Mouse (Mus musculus) liver, postnatal 0 days (tissue): ENCODE measurements around the gene Akr1c14. TPM values are rescaled to one million over a fixed set of nuclear protein-coding genes. Genes with fewer than 3 reads are reported as not detected.

Source experiments
- ATAC-seq: fragments of 200-750 bp; cut with Nextera tagmentation; 2 replicates; pipeline ENCODE4 v1.8.0; 2017; ENCODE audit warnings: mild to moderate bottlenecking, moderate library complexity
- DNase-seq: peaks from one replicate; pipeline ENCODE4 v3.0.0-alpha.2; 2016
- H3K27ac ChIP-seq: fragments of 300-500 bp; sonication (generic); 2 replicates; pipeline ENCODE4 v1.5.1; 2014; ENCODE audit warnings: antibody characterized with exemption, moderate library complexity, mild to moderate bottlenecking, low read depth
- H3K27me3 ChIP-seq: fragments of 300-500 bp; sonication (generic); 2 replicates; pipeline ENCODE4 v1.6.1; 2014; ENCODE audit warnings: low read length, control low read depth, mixed read lengths; ENCODE audit not compliant: insufficient read depth
- H3K36me3 ChIP-seq: fragments of 300-500 bp; sonication (generic); replicated peaks from 2 replicates; pipeline ENCODE4 v1.6.1; 2014; ENCODE audit warnings: mild to moderate bottlenecking, control low read depth, low read length, moderate library complexity, mixed read lengths; ENCODE audit not compliant: insufficient read depth
- H3K4me1 ChIP-seq: fragments of 300-500 bp; sonication (generic); 2 replicates; pipeline ENCODE4 v1.6.1; 2014; ENCODE audit warnings: antibody characterized with exemption, mild to moderate bottlenecking, control low read depth; ENCODE audit not compliant: insufficient read depth
- H3K4me2 ChIP-seq: fragments of 300-500 bp; sonication (generic); 2 replicates; pipeline ENCODE4 v1.6.1; 2014; ENCODE audit warnings: low read depth, mild to moderate bottlenecking, low read length, moderate library complexity, mixed read lengths
- H3K4me3 ChIP-seq: fragments of 300-500 bp; sonication (generic); 2 replicates; pipeline ENCODE4 v1.5.1; 2014; ENCODE audit warnings: low read depth, low read length
- H3K9ac ChIP-seq: fragments of 300-500 bp; sonication (generic); replicated peaks from 2 replicates; pipeline ENCODE4 v1.6.1; 2014; ENCODE audit warnings: mild to moderate bottlenecking, moderate library complexity
- H3K9me3 ChIP-seq: fragments of 300-500 bp; sonication (generic); 2 replicates; pipeline ENCODE4 v1.6.1; 2016; ENCODE audit warnings: mild to moderate bottlenecking, control low read depth, low read length, mixed read lengths
- CTCF ChIP-seq: sonication (generic); IDR thresholded peaks from 2 replicates; pipeline ENCODE4 v1.5.1; 2016; ENCODE audit warnings: antibody characterized with exemption, low read depth
- EP300 ChIP-seq: IDR thresholded peaks from 2 replicates; pipeline ENCODE4 v1.6.1; 2016; ENCODE audit warnings: antibody characterized with exemption, low read depth, mild to moderate bottlenecking
- WGBS: fragments of 180-500 bp; shearing (Covaris S2); extraction: QIAGEN DNeasy Blood & Tissue Kit; methylation state at CpG from one replicate; pipeline ENCODE4 v1.1.7; 2014; ENCODE audit not compliant: insufficient replicate concordance; 5-methylcytosine and 5-hydroxymethylcytosine counted together
- polyA plus RNA-seq: library from polyadenylated mRNA; unstranded; fragments of >200 nt; fragmentation: Nextera tagmentation; extraction: Ambion mirVana; gene quantifications from 2 replicates; pipeline ENCODE4 v1.2.1, GENCODE M21; 2015

Gene Akr1c14
- polyA plus RNA-seq, 1 experiment from 2014 or later: 41.2 TPM

GRCm38 (mm10) chr13:4059363-4059762, 10.6 kb downstream of the Akr1c14 start:
- peak overlapping the region; percentile 51 for H3K4me2 ChIP-seq
- TF ChIP-seq CTCF: no peak
- TF ChIP-seq EP300: no peak

DNA sequence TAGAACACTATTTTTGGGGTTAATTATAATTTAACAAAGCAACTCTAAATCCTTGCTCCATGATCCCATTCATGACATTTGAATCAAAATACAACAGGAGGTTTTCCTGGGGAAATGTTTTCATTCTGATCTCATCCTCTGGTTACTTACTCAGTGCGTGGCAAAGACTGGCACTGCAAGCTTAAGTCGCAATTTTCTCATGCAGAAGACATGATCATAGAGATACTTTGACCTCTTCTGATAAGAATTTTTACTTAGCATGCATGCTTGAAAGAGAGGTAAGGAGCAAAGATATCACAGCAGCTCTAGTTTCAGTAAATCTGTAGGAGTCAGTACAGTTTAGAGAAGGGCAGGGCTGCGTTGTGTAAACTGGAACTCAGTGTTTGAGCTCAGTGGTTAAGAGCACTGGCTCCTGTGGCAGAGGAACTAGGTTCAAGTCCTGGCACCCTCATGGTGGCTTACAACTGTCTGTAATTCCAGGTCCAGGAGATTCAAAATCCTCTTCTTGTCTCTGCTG, 11.5 kb downstream of the Akr1c14 start:
- ATAC-seq: no peak
- no peak for DNase-seq
- Histone ChIP-seq H3K9ac (0 out of 2 replicates have a peak overlapping the region, but pooled peaks have one; percentile 39), H3K27ac (peak overlapping the region; percentile 44; the same call in 1 of the 2 replicates), H3K27me3 (no peaks in the 10 kb centered on the region), H3K4me1 (peaks cover 3% of the 10 kb centered on the region; the same call in 1 of the 2 replicates), H3K36me3 (no peaks in the 10 kb centered on the region), H3K9me3 (no peaks in the 10 kb centered on the region), H3K4me3 (peak overlapping the region; percentile 34), H3K4me2 (peak overlapping the region; percentile 51)
- TF ChIP-seq EP300 (no peak), CTCF (no peak)
- WGBS: 41% methylated on average over 3 of the region's 3 CpGs

More at GRCm38 (mm10) chr13:4059363-4059762, 10.6 kb downstream of the Akr1c14 start:
- Histone ChIP-seq H3K9me3 (no peaks in the 10 kb centered on the region), H3K27ac (peak overlapping the region; percentile 44), H3K4me1 (peaks cover 3% of the 10 kb centered on the region; the same call in 1 of the 2 replicates), H3K36me3 (no peaks in the 10 kb centered on the region), H3K27me3 (no peaks in the 10 kb centered on the region), H3K9ac (peak overlapping the region; percentile 39; the same call in 1 of the 2 replicates), H3K4me3 (peak overlapping the region; percentile 34)
- ATAC-seq (peak; percentile 28), DNase-seq (peak; percentile 14)
- WGBS: 23% methylated on average over 5 of the region's 5 CpGs

DNA sequence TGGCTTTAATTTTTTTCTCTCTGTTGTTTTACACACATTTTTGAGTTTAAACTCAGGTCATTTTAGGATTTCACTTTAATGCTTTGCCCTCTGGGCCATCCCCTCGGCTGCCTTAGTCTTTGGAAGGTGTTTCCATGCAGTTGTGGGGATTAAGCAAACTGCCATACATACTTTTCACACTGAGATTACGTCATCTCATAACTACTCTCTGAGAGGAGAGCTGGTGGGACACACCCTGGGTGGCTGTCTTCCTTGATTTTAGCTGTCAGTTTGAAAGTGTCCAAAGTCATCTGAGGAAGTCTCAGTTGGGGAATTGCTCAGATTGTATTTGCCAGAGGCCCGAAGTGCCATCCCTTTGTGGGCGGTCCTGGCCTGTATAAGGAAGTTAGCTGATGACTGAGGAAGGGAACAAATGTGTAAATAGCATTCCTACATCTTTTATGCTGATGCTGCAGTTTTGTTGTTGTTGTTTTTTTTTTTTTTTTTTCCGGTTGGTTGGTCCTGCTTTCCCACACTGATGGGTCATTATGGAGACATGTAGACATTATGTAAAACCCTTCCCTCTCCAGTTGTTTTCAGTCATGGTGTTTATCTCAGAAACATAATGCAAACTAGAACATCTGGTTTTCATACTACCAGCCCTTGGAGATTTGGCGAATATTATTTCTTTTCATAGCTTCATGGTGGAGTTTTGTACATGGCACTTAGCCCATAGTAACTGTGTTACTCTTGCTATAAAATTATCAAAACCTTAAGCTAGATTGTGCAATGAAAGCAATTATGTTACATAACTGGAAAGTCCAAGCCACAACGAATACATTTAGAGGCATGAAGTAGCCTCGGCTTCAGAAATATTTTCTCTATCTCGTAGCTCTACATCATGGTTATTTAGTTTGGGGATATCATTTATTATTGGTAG, 28.0 kb downstream of the Akr1c14 start:
- no peak for TF ChIP-seq CTCF
- no peak for TF ChIP-seq EP300
- ATAC-seq (no peak), DNase-seq (no peak)
- 74% methylated on average over 9 of the region's 9 CpGs for WGBS
- no peaks in the 10 kb centered on the region; the same call in 1 of the 2 replicates for H3K36me3 ChIP-seq
- no peak overlapping the region for H3K4me2 ChIP-seq
- H3K27me3 ChIP-seq: no peaks in the 10 kb centered on the region
- H3K27ac ChIP-seq: no peak overlapping the region
- no peak overlapping the region for H3K4me3 ChIP-seq
- no peaks in the 10 kb centered on the region for H3K4me1 ChIP-seq
- H3K9ac ChIP-seq: no peak overlapping the region
- H3K9me3 ChIP-seq: no peaks in the 10 kb centered on the region

- ATAC-seq (no peak), DNase-seq (no peak)
- no peaks in the 10 kb centered on the region for H3K9me3 ChIP-seq
- H3K4me3 ChIP-seq: no peak overlapping the region
- no peaks in the 10 kb centered on the region for H3K4me1 ChIP-seq
- H3K4me2 ChIP-seq: no peak overlapping the region
- H3K27me3 ChIP-seq: no peaks in the 10 kb centered on the region
- H3K9ac ChIP-seq: no peak overlapping the region
- no peak overlapping the region for H3K27ac ChIP-seq
- H3K36me3 ChIP-seq: no peaks in the 10 kb centered on the region; the same call in 1 of the 2 replicates
- no peak for TF ChIP-seq EP300
- TF ChIP-seq CTCF: no peak
Measured at GRCm38 (mm10) chr13:4079876-4080275, 31.1 kb downstream of the Akr1c14 start.

DNA sequence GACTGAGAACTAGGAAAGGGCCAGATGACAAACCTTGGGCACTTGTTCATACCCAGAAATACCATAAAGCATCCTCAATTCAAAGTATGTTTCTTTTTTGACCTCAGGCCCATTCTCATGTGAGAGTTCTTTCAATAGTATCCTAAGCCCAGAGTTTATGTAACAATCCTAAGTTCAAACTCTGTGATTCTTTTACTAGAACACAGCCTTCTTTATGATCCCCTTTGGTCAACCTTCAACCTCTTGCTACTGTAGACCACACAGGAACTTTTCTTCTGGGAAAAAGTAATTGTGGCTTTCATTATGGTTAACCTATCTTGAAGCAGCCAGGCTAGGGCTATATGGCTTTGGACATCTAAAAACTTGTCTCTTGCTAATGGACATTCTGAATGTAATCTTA, 52.9 kb downstream of the Akr1c14 start:
- DNase-seq (no peak), ATAC-seq (no peak)
- Histone ChIP-seq H3K27ac (no peak overlapping the region), H3K4me2 (no peak overlapping the region), H3K4me1 (no peaks in the 10 kb centered on the region), H3K4me3 (no peak overlapping the region), H3K36me3 (no peaks in the 10 kb centered on the region), H3K27me3 (no peaks in the 10 kb centered on the region), H3K9ac (no peak overlapping the region), H3K9me3 (no peaks in the 10 kb centered on the region)
- TF ChIP-seq EP300: no peak
- TF ChIP-seq CTCF: no peak

DNA sequence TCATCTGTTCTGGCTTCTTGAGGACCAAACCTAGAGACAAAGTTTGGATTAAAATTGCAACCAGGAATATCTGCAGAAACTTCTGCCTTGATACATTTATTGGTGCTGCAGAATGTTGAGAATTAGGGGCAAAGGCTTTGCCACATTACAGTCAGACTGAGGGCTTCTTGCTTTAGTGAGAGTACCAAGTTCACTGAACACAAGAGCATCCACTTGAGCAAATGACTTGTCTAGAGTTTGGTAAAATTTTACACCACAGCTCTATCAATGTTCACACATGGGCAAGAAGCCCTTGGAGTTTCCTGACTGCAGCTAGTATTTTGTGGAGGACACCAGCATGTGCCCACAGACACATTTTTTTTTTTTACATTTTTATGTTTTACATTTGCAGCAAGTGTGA, 53.9 kb downstream of the Akr1c14 start:
- Histone ChIP-seq H3K4me1 (no peaks in the 10 kb centered on the region), H3K9me3 (no peaks in the 10 kb centered on the region), H3K4me3 (no peak overlapping the region), H3K4me2 (no peak overlapping the region), H3K27ac (no peak overlapping the region), H3K36me3 (no peaks in the 10 kb centered on the region), H3K27me3 (no peaks in the 10 kb centered on the region), H3K9ac (no peak overlapping the region)
- no peak for ATAC-seq
- no peak for DNase-seq
- TF ChIP-seq EP300: no peak
- TF ChIP-seq CTCF: no peak
